Mouse (Mus musculus) kidney, postnatal 4 days (tissue): ENCODE measurements around the gene Anapc11.
A peak's percentile ranks its signal among the peaks of the same experiment; 100 is the strongest.
"Not testable (repeated sequence)": the region's sequence is repeated elsewhere in the genome, so short reads cannot be mapped to it uniquely, and the experiment has no call there.

ENCODE experiments used
- DNase-seq, 2 experiments: peaks; one replicate each; pipeline ENCODE4 v3.0.0; 2021; ENCODE audit warnings: mixed read lengths in 2 of 2

The Anapc11 gene

DNA sequence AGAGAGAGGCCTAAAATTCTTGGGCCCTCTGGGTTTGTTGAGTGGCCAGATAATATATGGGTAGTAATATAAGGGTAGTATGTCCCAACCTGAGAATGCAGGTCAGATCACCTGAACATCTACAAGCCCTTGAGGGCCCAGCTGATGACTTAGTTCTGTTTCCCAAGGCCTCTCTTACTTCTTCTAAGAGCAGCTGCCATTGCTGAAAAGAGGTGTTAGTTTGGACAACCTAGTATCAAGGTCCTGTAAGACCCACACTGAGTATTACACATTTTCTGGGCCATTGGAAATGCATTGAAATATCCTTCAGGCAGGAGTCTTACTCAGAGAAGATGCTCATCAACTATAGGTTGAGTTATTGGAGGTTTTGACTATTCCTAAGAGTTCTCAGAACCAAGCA is 22.3 kb upstream of the Anapc11 start:
- no peak for DNase-seq

GRCm38 (mm10) chr11:120576365-120576981 is 21.7 kb upstream of the Anapc11 start:
- DNase-seq, result peak; percentile 35 to 60

- DNase-seq, result peak; percentile 44 to 58
Measured at GRCm38 (mm10) chr11:120577211-120578023, 20.8 kb upstream of the Anapc11 start.

DNA sequence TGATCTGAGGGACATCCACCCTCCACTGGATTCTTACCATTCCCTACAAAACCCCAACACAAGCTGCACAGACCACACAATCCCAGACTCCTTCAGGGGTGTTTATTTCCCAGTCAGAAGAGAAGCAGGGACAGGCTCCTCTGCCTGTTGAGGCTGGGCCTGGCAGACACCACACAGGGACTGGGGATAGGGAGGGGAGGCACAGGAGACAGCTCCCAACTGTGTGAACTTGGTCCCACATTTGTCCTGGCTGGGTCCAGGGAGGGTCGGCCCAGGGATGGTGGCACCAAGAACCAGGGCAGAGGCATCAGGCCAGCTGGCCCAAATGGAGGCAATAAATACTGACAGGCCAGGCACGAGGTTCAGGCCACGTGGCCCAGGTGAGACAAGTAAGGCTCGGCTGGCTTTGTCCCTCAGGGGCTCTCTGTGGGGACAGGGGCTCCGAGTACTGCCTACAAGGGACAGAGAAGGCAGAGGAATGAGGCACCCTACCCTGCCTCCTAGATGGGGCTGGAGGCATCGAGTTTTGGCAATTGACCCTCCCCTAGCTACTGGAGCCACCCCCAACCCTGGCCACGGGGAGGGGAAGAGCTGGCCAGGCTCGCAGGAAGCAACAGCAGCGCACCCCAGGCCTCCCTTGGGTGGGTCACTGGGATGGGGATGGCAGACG is 20.1 kb upstream of the Anapc11 start:
- DNase-seq, result peak in 1 of 2 experiments; percentile 10

- peak; percentile 33 to 54 for DNase-seq
Measured at GRCm38 (mm10) chr11:120578694-120579243, 19.5 kb upstream of the Anapc11 start.

DNA sequence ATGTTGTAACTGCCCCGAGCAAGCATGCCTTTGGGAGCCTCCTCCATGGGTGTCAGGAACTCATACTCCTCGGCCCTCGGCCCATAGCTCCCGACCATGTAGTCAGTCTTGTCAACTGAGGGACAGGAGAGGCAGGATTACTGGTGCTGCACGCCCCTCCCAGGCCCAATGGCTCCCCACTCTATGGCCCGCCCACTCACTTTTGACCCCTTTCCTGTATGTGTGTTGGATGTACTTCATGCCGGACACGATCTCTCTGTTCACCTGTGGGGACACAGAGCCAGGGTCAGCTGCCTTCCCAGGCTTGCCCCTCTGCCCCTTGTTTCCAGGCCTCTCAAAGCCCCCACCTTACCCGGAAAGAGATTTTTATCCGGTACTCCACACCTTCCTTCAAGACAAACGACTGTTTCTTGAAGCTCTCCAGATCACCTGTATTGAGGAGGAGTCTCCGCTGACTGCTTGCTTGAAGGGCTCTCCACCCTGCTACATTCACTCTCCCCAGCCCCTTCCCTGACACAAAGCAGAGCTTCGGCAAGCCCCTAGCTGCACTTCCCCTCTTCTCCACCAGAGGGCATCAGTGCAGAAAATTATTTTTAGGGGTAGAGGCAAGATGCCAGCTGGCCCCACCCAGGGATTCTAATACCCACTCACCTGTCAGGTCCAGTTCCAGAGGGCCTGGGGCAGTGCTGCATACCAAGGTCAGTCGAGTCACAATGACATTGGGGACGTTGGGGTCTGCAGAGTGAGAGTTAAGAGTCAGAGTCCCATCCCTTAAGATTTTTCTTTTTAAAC is 18.7 kb upstream of the Anapc11 start:
- peak; percentile 85 to 86 for DNase-seq

DNA sequence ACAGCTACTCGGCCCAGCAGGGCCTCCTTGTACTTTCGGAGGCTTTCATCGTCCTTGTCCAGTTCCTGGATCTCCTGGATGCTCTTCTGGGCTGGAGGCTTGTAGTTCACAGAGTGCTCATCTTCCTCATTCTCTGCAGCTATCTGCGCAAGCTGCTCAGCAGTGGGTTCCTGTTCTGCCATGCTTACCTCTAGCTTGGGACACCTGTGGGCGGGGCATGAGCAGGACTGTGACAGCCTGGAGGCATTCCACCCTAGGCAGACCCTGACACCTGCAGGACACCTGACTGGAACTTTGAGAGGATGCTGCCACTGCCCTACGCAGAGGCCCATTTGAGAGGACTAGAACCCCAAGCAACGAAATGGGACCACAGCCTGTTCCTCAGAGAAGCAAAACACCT is 18.0 kb upstream of the Anapc11 start:
- DNase-seq, result peak; percentile 26 to 46

- DNase-seq, result peak; percentile 56 to 69
Measured at GRCm38 (mm10) chr11:120580871-120581331, 17.3 kb upstream of the Anapc11 start.

DNA sequence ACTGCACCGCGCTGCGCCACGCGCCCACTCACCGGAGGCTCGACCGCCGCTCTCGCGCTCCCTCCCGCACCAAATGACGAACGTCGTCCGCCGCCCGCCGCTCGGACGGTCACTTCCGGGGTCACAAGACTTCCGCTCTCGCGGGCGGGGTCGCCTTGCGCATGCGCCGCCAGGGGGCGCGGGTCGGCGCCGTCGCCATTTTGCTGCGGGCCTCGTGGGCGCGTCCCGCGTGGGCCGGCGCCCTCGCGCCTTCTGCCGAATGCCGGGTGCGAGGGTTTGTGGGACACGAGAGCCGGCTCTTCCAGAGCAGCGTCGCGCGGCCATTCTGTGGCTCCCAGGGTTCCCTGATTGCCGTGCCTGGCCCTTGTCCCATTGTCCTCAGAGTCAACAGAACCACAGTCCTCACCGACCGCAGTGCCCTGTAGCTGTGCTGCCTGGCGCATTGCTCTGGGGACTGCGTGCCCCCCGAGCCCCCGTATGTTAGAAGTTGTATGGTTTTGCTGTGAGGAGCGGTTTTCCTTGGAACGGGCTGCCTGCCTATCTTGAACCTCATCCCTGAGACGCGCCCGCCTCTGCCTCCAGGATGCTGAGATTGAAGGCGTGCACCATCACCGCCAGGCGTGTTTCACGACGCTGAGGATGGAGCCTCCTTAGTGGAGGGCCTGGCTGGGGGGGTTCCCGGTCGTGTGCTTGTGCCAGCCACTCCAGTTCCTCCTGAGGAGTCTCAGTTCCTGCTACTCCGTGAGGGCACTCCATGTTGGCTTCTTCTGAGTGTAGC is 16.5 kb upstream of the Anapc11 start, which contains the start of gene Arhgdia:
TSS of gene Arhgdia (minus strand) at position 135 of the 778 bp plus-strand sequence.
- DNase-seq, result peak; percentile 91 to 95

DNA sequence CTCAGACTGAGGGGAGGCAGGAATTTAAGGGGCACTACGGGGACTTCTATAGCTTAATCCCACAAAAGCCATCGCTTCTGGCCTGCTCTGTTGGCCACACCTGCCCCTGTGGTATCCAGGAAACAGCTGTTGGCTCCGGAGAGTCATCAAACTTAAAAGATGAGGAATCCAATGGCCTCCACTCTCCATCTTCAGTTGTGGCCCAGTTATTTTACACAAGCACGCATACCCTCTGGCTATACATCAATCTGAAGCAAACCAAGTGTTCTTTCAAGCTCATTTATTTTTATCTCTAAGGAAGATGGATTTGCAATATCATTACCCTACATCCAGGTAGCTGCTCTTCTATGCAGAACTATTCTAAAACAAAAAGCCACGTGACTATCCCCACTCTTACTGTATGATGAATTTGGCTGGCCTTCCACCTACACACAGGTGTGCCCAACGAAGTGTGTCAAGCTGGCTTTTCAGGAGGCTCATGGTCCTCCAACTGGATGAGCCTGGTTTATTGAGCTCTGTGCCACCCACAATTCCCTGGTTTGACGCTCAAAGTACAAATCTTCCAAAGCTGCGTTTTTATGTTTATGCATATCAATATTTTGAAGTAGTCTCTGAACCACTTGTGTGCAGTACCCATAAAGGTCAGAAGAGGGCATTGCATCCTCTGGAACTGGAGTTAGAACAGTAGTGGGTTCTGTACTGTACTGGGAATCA is 15.8 kb upstream of the Anapc11 start:
- DNase-seq, result peak; percentile 23 to 37

DNA sequence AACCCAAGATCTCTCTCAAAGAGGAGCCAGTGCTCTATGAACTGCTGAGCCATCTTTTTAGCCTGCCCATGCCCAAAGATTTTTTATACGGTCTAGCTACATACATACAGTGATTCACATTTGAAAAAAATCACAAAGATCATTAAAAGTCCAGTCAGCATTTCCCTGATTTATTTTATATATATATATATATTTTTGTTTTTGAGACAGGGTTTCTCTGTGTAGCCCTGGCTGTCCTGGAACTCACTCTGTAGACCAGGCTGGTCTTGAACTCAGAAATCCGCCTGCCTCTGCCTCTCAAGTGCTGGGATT is 15.3 kb upstream of the Anapc11 start:
- DNase-seq, result not testable (repeated sequence)

DNA sequence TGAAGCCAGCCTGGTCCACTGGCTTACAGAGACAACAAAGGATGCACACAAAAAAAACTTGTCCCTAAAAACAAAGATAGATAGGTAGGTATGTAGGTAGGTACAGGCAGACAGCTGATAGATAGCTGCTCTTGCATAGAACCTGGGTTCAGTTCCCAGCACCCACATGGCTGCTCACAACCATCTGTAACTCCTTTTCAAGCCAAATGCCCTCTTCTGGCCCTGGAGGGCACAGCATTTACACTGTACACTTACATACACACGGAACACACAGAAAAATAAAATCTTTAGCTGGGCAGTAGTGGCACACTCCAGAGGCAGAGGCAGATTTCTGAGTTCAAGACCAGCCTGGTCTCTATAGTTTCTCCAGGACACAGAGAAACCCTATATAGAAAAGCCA is 14.3 kb upstream of the Anapc11 start:
- DNase-seq, result no peak

- DNase-seq, result no peak
Measured at GRCm38 (mm10) chr11:120588531-120588930, 9.7 kb upstream of the Anapc11 start.

GRCm38 (mm10) chr11:120597240-120598235 is 683 bp upstream of the Anapc11 start:
- peak; percentile 45 to 65 for DNase-seq

DNA sequence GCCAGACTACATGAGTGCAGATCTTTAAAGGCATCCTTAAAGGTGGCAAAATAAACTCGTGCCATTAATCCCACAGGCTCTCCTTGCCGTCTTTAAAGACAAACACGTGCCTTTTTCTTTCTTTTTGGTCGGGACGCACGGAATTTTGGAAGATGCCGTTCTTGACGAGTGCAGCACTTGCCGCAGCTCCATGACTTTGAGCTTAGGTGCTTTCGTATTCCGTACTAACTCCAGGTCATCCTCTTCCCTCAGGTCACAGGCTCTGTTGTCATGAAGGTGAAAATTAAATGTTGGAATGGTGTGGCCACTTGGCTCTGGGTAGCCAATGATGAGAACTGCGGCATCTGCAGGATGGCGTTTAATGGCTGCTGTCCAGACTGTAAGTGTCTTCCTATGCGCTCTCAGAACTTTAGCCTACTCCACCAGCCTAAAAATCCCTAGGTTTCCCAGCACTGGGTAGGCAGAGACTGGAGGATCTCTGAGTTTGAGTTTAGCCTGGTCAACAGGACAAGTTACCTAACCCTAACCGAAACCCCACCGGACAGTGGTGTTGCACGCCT is 849 bp downstream of the Anapc11 start:
- no peak for DNase-seq

DNA sequence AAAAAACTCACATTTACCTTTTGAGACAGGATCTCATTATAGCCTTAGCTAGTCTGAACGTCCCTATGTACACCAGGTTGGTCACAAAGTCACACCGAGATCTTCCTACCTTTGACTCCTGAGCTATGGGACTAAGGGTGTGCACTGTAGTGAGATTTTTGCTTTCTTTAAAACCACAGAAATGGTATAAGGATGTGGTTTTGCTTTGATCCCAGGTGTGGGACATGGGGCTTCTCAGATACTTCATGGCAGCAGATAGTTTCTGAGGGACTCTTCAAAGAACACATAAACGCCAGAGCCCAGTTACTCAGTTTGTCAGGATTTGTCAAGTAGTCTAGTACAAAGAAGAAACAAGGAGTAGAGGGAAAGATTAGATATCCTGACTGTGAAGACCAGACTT is 2.5 kb downstream of the Anapc11 start:
- no peak for DNase-seq

DNA sequence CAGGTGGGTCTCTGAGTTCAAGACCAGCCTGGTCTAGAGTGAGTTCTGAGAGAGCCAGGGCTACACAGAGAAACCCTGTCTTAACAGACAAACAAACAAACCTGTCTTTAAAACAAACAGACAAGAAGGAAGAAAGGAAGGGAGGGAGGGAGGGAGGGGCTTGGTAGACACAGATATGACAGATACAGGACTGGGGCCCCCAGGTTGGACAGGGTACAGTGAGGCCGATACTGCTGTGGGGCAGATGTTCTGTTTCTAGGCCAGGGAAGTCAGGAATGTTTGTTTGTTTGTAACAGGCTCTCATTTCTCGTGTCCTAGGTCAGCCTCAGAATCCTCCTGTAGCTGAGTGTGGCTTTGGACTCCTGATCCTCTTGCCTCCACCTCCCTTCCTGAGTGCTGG is 5.3 kb downstream of the Anapc11 start:
- DNase-seq, result no peak

DNA sequence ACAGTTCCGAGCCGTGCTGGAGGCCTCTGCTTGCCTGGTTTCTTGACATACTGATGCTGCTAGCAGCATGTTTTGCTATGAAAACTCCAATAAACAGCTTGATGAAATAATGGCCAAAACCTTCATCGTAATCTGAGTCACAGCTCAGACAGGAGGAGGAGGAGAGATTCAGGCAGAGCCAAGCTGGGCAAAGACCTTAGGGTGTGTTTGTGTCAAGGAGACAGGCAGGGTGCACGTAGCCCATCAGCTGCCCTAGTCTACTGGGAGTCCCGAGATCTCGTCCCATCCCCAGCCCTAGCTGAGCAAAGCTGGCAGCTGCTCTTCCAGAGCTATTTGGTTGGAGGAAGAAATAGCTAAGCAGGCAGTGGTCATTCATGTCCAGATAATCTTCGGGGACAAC is 7.4 kb downstream of the Anapc11 start:
- DNase-seq, result no peak

DNA sequence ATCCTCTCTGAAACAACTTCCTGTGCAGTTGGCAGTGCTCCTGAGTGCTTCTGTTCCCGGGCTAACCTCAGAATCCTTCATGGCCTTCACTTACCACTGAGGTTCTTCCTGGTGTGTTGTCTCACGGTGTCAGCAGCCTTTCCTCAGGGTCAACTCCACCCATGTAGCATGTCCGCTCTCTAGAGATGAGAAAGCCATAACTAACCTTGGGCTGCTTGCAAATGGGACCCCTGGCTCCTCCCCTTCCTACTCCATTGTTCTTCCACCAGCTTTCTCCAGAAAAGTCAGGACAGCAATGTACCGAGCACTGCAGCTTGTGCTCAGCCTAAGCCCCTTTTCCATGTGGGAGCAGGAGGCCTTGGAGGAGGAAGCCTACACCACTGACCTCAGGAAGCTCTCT is 8.5 kb downstream of the Anapc11 start:
- DNase-seq, result no peak
